Mouse (Mus musculus) embryonic facial prominence, embryonic 13.5 days (tissue): ENCODE measurements at regions not wholly inside any gene's neighbourhood (a gene's known extent, or its start where the extent isn't known, plus 50 kb on each side); places are given as distances from the start of the nearest gene placed in this dataset.

ENCODE experiments used
- ATAC-seq: fragments of 200-750 bp; cut with Nextera tagmentation; 2 replicates; pipeline ENCODE4 v1.8.0; 2017; ENCODE audit warnings: low read depth; ENCODE audit not compliant: insufficient number of reproducible peaks, insufficient read depth, low FRiP score, low TSS enrichment
- H3K27ac ChIP-seq: fragments of 300-500 bp; sonication (generic); 2 replicates; pipeline ENCODE4 v1.5.1; 2015; ENCODE audit warnings: moderate library complexity, mild to moderate bottlenecking, inconsistent platforms
- H3K27me3 ChIP-seq: fragments of 300-500 bp; sonication (generic); 2 replicates; pipeline ENCODE4 v1.6.1; 2015; ENCODE audit warnings: mild to moderate bottlenecking, inconsistent platforms
- H3K36me3 ChIP-seq: fragments of 300-500 bp; sonication (generic); 2 replicates; pipeline ENCODE4 v1.6.1; 2015; ENCODE audit warnings: mild to moderate bottlenecking, inconsistent platforms
- H3K4me1 ChIP-seq: fragments of 300-500 bp; sonication (generic); 2 replicates; pipeline ENCODE4 v1.6.1; 2015; ENCODE audit warnings: inconsistent platforms
- H3K4me2 ChIP-seq: fragments of 300-500 bp; sonication (generic); 2 replicates; pipeline ENCODE4 v1.6.1; 2015; ENCODE audit warnings: moderate library complexity, mild to moderate bottlenecking, inconsistent platforms
- H3K4me3 ChIP-seq: fragments of 300-500 bp; sonication (generic); 2 replicates; pipeline ENCODE4 v1.5.1; 2015; ENCODE audit warnings: mild to moderate bottlenecking, inconsistent platforms
- H3K9ac ChIP-seq: fragments of 300-500 bp; sonication (generic); 2 replicates; pipeline ENCODE4 v1.6.1; 2015; ENCODE audit warnings: mild to moderate bottlenecking, inconsistent platforms
- H3K9me3 ChIP-seq: fragments of 300-500 bp; sonication (generic); 2 replicates; pipeline ENCODE4 v1.6.1; 2016; ENCODE audit warnings: inconsistent platforms
- WGBS: fragments of 180-500 bp; shearing (Covaris S2); methylation state at CpG from one replicate; pipeline ENCODE4 v1.1.7; 2015; ENCODE audit warnings: mixed read lengths; 5-methylcytosine and 5-hydroxymethylcytosine counted together

GRCm38 (mm10) chr15:42372704-42373286 is 2238.6 kb downstream of the 9330182O14Rik start:
- Histone ChIP-seq H3K4me2 (no peak overlapping the region), H3K36me3 (no peaks in the 10 kb centered on the region), H3K4me1 (peaks cover 5% of the 10 kb centered on the region; the same call in 1 of the 2 replicates), H3K9ac (no peak overlapping the region), H3K4me3 (no peak overlapping the region), H3K27me3 (no peaks in the 10 kb centered on the region), H3K9me3 (no peaks in the 10 kb centered on the region), H3K27ac (no peak overlapping the region)
- 76% methylated on average over 2 of the region's 2 CpGs for WGBS
- no peak for ATAC-seq
